Mouse (Mus musculus) liver, embryonic 12.5 days (tissue): ENCODE measurements around the gene Sp2. TPM values are rescaled to one million over a fixed set of nuclear protein-coding genes. Genes with fewer than 3 reads are reported as not detected.

Experiments
- ATAC-seq: fragments of 200-750 bp; cut with Nextera tagmentation; 2 replicates; pipeline ENCODE4 v1.8.0; 2017; ENCODE audit warnings: moderate number of reproducible peaks, mild to moderate bottlenecking, moderate library complexity
- H3K27ac ChIP-seq: fragments of 300-500 bp; sonication (generic); 2 replicates; pipeline ENCODE4 v1.5.1; 2016; ENCODE audit warnings: mild to moderate bottlenecking
- H3K27me3 ChIP-seq: fragments of 300-500 bp; sonication (generic); replicated peaks from 2 replicates; pipeline ENCODE4 v1.6.1; 2016; ENCODE audit warnings: mild to moderate bottlenecking, moderate library complexity
- H3K36me3 ChIP-seq: fragments of 300-500 bp; sonication (generic); 2 replicates; pipeline ENCODE4 v1.6.1; 2016; ENCODE audit warnings: mild to moderate bottlenecking, moderate library complexity
- H3K4me1 ChIP-seq: fragments of 300-500 bp; sonication (generic); 2 replicates; pipeline ENCODE4 v1.6.1; 2016
- H3K4me2 ChIP-seq: fragments of 300-500 bp; sonication (generic); 2 replicates; pipeline ENCODE4 v1.6.1; 2016; ENCODE audit warnings: mild to moderate bottlenecking, moderate library complexity
- H3K4me3 ChIP-seq: fragments of 300-500 bp; sonication (generic); 2 replicates; pipeline ENCODE4 v1.5.1; 2016; ENCODE audit warnings: mild to moderate bottlenecking, moderate library complexity
- H3K9ac ChIP-seq: fragments of 300-500 bp; sonication (generic); 2 replicates; pipeline ENCODE4 v1.6.1; 2016; ENCODE audit warnings: mild to moderate bottlenecking, moderate library complexity
- H3K9me3 ChIP-seq: fragments of 300-500 bp; sonication (generic); replicated peaks from 2 replicates; pipeline ENCODE4 v1.6.1; 2016; ENCODE audit warnings: mild to moderate bottlenecking, moderate library complexity
- WGBS: fragments of 180-500 bp; shearing (Covaris S2); methylation state at CpG from one replicate; pipeline ENCODE4 v1.1.7; 2016; ENCODE audit not compliant: insufficient replicate concordance; 5-methylcytosine and 5-hydroxymethylcytosine counted together
- polyA plus RNA-seq: library from polyadenylated mRNA; unstranded; fragments of >200 nt; fragmentation: Nextera tagmentation; extraction: Ambion mirVana; gene quantifications from 2 replicates; pipeline ENCODE4 v1.2.1, GENCODE M21; 2016

Gene Sp2
- polyA plus RNA-seq, 1 experiment from 2014 or later = 15.5 TPM

DNA sequence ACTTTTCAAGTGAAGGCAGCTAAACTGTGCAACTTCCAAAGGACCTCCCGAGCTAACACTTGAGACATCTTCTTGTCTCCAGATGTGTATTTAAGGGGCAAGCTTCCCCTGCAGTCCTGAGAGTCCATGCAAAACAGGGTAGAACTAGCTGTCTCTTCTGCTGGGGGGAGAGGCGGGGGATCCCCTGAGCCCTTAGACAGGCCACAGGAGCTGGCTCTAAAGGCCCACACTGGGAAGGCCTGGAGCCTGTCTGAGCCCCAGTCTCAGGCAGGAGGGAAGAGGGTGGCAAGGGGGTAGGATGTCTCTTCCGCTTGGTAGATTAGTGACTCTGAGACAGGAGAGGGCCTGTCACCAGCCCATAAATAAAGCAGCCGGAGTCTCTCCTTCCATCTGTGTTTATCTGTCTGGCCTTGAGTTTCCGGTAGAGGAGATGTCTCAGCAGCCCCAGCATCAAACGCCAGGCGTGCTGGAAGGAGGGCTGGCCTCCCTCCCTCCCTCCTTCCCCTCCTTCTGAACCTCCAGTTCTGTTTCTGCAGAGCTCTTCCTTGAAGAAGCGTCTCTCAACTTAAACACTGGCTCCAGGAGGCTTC, 10.1 kb upstream of the Sp2 start:
- H3K9ac ChIP-seq = no peak overlapping the region
- no peak overlapping the region for H3K4me2 ChIP-seq
- no peaks in the 10 kb centered on the region for H3K9me3 ChIP-seq
- H3K36me3 ChIP-seq = no peaks in the 10 kb centered on the region
- peak; percentile 30; the same call in 1 of the 2 replicates for ATAC-seq
- H3K27ac ChIP-seq = peak overlapping the region; percentile 74
- peaks cover 87% of the 10 kb centered on the region for H3K27me3 ChIP-seq
- H3K4me1 ChIP-seq = peaks cover 42% of the 10 kb centered on the region
- H3K4me3 ChIP-seq = no peak overlapping the region
- 11% methylated on average over 8 of the region's 8 CpGs for WGBS

DNA sequence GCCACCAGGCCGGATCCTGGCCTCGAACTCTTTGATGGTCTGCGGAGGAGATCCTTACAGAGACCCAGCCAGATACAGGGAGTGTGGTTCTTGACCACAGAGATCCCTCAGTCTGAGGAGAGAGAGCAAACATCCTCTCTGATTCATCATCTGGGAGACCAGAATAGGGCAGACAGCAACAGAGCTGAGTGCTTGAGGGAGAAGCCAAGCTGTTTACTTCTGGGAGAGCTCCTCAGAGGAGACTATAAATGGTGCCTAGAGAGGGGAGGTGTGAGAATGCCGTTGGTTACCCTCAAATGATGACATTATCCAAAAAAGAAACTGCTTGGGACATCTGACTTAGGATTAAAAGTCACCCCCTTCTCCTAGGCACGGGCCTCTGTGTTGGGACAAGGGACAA, 8.7 kb upstream of the Sp2 start:
- H3K9ac ChIP-seq = no peak overlapping the region
- no peak overlapping the region for H3K4me3 ChIP-seq
- H3K4me1 ChIP-seq = peaks cover 37% of the 10 kb centered on the region
- no peaks in the 10 kb centered on the region for H3K36me3 ChIP-seq
- WGBS = 44% methylated on average over 5 of the region's 5 CpGs
- H3K4me2 ChIP-seq = no peak overlapping the region
- H3K9me3 ChIP-seq = no peaks in the 10 kb centered on the region
- ATAC-seq = no peak
- peaks cover 87% of the 10 kb centered on the region for H3K27me3 ChIP-seq
- no peak overlapping the region for H3K27ac ChIP-seq

DNA sequence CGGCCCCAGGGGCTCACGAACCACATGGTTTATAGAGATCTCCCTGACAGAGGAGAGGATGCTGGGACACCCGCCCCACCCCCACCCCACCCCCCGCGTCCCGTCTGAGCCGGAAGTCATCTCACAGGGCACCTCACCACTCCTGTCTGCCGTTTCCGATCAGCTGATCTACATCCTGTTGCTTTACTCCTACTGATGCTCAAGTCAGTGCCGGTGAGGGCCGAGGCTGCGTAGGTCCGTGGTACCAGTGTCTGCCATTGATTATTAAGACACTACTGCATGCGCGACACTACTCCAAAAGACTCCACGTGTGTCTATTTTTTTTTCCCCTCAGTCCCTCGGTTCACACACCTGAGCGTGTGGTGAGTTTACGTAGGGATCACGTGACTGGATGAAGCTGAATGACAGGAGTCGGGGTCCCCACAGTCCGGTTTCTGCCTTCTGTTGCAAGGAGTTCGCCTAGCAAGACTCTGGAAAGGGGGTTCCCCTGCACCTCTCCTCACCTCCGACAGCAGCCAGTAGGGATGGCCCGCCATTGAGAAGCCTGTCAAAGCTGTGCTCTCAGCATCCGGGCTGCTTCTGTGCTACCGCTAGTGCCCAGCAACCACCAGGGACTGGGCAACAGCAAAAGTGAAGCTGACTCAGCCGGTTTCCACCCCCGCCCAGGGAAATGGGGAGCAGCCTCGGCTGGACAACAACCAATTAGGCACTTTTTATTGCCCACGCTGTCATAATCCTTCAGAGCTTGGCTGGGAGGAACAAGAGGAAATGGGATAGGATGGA, 5.3 kb upstream of the Sp2 start:
- no peaks in the 10 kb centered on the region for H3K36me3 ChIP-seq
- peak overlapping the region; percentile 36; the same call in 1 of the 2 replicates for H3K9ac ChIP-seq
- ATAC-seq = no peak
- H3K4me1 ChIP-seq = peaks cover 24% of the 10 kb centered on the region
- H3K27ac ChIP-seq = no peak overlapping the region
- peak overlapping the region; percentile 46 for H3K4me2 ChIP-seq
- H3K9me3 ChIP-seq = no peaks in the 10 kb centered on the region
- peaks cover 88% of the 10 kb centered on the region for H3K27me3 ChIP-seq
- WGBS = 7% methylated on average over 31 of the region's 31 CpGs
- 0 out of 2 replicates have a peak overlapping the region, but pooled peaks have one; percentile 10 for H3K4me3 ChIP-seq

DNA sequence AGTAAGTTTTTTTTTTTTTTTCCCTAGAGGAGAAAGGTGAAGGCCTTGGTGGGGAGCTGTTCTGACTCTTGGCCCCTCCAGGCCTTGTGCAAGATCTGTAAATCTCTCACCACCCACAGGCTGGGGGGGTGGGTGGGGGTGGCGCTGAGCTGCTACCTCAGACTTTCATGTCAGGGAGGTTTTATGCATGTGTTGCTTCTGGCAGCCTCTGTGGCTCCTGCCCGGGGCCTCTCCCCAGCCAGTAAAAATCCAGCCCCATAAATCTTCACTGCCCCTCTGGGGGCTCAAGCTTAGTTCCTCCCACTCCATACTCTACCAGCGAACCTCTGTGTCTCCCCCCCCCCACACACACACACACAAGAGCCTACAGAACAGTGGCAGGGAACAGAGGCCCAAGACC, 3.7 kb upstream of the Sp2 start:
- Histone ChIP-seq H3K27ac (no peak overlapping the region), H3K36me3 (no peaks in the 10 kb centered on the region), H3K4me2 (no peak overlapping the region), H3K27me3 (peaks cover 77% of the 10 kb centered on the region), H3K4me1 (peaks cover 23% of the 10 kb centered on the region), H3K9me3 (no peaks in the 10 kb centered on the region), H3K9ac (no peak overlapping the region), H3K4me3 (no peak overlapping the region)
- 42% methylated on average over 3 of the region's 3 CpGs for WGBS
- ATAC-seq = no peak

DNA sequence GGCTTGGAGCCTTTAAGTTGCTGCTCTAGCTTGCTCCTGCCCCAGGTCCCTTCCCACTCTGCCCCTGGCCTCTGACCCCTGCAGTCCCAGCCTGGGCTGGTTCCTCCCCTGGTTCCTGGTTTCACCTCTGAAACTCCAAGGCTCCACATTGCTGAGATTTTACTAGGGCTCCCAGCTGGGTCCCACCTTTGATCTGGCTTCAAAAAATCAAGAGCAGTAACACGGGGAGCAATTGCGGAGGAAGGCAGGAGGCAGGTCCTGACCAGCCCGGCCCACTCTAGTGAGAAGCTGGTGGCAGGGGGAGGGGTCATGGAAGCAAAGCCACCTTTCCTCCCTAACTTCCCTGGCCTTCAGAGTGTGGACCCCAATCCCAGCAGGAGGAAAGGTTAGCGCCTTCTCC, 2.1 kb upstream of the Sp2 start:
- no peak overlapping the region for H3K9ac ChIP-seq
- ATAC-seq = no peak
- H3K9me3 ChIP-seq = no peaks in the 10 kb centered on the region
- peaks cover 29% of the 10 kb centered on the region for H3K4me1 ChIP-seq
- H3K36me3 ChIP-seq = no peaks in the 10 kb centered on the region
- peaks cover 72% of the 10 kb centered on the region for H3K27me3 ChIP-seq
- WGBS = 35% methylated on average over 4 of the region's 4 CpGs
- H3K4me2 ChIP-seq = no peak overlapping the region
- no peak overlapping the region for H3K27ac ChIP-seq
- H3K4me3 ChIP-seq = no peak overlapping the region

DNA sequence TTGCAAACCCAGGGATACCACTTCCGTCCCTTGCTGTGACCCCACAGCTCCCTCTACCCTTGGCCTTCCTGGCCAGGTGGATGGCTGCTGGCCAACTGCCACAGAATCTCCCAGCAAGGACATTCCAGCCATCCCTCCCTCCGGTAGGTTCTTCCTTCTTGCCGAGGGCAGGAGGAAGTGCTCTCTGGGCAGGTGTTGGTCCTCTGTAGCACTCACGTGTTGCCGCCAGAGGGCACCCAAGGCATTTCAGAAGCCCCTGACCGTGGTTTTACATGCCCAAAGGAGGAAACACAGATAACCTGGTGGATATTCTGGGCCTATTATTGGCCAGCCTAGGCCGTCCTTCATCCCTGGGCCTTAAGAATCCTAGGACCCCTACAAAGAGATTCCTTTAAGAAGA, 404 bp downstream of the Sp2 start:
- 4% methylated on average over 7 of the region's 7 CpGs for whole genome bisulfite sequencing
- Histone ChIP-seq H3K9me3 (no peaks in the 10 kb centered on the region), H3K27ac (no peak overlapping the region), H3K36me3 (no peaks in the 10 kb centered on the region), H3K4me3 (no peak overlapping the region), H3K4me1 (peaks cover 35% of the 10 kb centered on the region), H3K27me3 (peaks cover 48% of the 10 kb centered on the region), H3K9ac (no peak overlapping the region), H3K4me2 (no peak overlapping the region)
- no peak for ATAC-seq

DNA sequence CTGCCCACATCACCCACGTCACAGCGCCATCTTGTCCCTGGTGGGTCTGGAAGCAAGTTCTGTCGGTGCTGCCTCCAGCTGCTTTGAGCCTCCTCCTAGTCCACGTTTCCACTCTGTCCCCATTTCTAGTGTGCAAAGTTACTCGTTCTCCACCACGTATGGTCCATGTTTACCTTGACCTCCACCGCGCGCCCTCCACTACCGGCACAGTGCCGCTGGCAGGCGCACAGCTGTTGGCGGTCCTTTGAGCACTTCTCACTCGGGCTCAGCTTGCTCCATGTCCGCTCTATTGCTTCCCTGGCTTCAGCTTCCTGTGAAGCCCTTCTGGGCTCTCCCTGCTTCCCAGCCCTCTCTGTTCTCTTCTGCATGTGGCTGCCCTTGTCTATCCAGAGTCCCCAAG, 1.3 kb downstream of the Sp2 start:
- no peak for ATAC-seq
- H3K9ac ChIP-seq = no peak overlapping the region
- H3K4me1 ChIP-seq = peaks cover 38% of the 10 kb centered on the region
- H3K27ac ChIP-seq = no peak overlapping the region
- H3K9me3 ChIP-seq = no peaks in the 10 kb centered on the region
- H3K4me2 ChIP-seq = no peak overlapping the region
- no peak overlapping the region for H3K4me3 ChIP-seq
- no peaks in the 10 kb centered on the region for H3K36me3 ChIP-seq
- H3K27me3 ChIP-seq = peaks cover 39% of the 10 kb centered on the region
- WGBS = 64% methylated on average over 15 of the region's 15 CpGs

DNA sequence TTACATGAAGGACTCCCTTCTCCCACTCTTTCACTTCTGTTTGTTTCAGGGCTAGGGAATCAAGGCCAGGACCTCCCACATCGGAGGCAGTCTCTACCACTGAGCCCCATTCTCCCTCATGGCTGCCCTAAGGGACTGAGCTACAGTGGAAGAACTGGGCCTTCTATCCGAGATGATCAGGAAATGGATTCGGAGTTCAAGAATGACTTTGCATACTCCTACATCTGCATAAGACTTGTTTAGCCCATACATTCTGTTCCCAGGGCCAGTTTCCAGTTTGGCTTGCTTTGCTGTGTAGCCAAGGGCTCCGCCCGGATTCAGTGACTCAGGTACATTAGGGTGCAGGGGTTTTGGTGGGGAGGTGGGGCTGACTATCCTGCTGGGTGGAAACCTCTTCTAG, 2.7 kb downstream of the Sp2 start:
- H3K9ac ChIP-seq = no peak overlapping the region
- WGBS = 69% methylated on average over 5 of the region's 5 CpGs
- no peak overlapping the region for H3K4me2 ChIP-seq
- peaks cover 8% of the 10 kb centered on the region; the same call in 1 of the 2 replicates for H3K36me3 ChIP-seq
- H3K9me3 ChIP-seq = no peaks in the 10 kb centered on the region
- ATAC-seq = no peak
- no peak overlapping the region for H3K27ac ChIP-seq
- H3K27me3 ChIP-seq = peaks cover 24% of the 10 kb centered on the region
- H3K4me3 ChIP-seq = no peak overlapping the region
- peaks cover 52% of the 10 kb centered on the region for H3K4me1 ChIP-seq

DNA sequence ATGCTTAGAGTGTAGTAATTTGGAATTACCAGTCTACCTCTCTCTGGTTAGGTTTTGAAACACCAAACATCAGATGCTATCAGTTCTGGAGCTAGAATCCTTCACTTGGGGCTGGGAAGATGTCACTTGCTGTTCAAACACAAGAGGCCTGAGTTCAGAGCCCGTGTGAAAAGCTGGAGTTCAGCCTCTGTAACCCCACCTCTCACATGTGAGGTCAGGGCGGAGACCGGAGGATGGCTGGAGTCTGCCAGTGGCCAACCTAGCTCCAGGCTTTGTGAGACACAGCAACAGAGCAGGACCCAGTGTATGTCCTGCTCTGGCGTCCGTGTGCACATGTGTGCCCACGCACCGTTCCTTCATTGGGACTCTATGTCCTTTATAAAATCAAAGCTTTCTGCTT, 3.4 kb downstream of the Sp2 start:
- 72% methylated on average over 7 of the region's 7 CpGs for WGBS
- H3K4me1 ChIP-seq = peaks cover 59% of the 10 kb centered on the region
- peaks cover 8% of the 10 kb centered on the region; the same call in 1 of the 2 replicates for H3K36me3 ChIP-seq
- no peak overlapping the region for H3K9ac ChIP-seq
- no peaks in the 10 kb centered on the region for H3K9me3 ChIP-seq
- H3K4me2 ChIP-seq = peak overlapping the region; percentile 85; the same call in 1 of the 2 replicates
- ATAC-seq = no peak
- H3K27ac ChIP-seq = peak overlapping the region; percentile 12; the same call in 1 of the 2 replicates
- peaks cover 17% of the 10 kb centered on the region for H3K27me3 ChIP-seq
- no peak overlapping the region; the same call in 1 of the 2 replicates for H3K4me3 ChIP-seq

DNA sequence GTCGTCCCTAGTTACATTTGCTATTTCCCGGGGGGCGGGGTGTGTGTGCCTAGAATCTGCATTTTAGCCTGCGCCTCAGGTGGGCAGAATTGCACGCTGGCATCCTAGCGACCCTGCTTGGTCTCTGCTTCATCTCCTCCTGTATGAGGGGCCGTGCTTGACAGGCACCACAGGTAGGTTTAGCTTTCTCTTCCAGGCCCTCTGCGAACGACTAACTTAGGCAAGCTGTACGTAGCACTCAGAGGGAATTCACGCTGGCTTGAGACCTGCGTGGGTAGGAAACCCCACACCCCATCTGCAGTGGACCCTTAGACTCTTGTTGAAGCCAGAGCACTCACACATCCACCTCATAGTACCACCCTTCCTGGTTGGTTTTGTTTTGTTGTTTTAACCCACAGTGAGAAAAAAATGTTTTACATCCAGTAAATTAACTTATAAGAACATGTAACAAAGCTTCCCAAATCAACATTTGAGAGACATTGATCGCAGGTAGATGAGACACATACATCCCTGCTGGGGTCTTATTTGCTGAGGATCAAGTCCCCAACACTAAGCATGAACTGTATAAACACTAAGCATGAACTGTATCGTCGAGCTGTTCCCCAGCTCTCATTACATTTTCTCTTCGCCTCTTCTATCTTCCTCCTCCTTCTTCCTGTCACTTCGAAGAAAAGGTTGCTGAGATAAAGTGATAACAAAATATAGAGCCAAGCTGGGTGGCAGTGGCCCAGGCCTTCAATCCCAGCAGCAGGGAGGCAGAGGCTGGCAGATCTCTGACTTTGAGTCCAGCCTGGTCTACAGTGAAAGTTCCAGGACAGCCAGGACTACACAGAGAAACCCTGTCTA, 4.1 kb downstream of the Sp2 start:
- no peaks in the 10 kb centered on the region for H3K9me3 ChIP-seq
- peaks cover 15% of the 10 kb centered on the region; the same call in 1 of the 2 replicates for H3K36me3 ChIP-seq
- peak overlapping the region; percentile 85 for H3K4me2 ChIP-seq
- WGBS = 21% methylated on average over 17 of the region's 17 CpGs
- peaks cover 10% of the 10 kb centered on the region for H3K27me3 ChIP-seq
- H3K9ac ChIP-seq = peak overlapping the region; percentile 79
- ATAC-seq = no peak
- H3K4me3 ChIP-seq = peak overlapping the region; percentile 62
- H3K4me1 ChIP-seq = peaks cover 66% of the 10 kb centered on the region
- H3K27ac ChIP-seq = peak overlapping the region; percentile 94

DNA sequence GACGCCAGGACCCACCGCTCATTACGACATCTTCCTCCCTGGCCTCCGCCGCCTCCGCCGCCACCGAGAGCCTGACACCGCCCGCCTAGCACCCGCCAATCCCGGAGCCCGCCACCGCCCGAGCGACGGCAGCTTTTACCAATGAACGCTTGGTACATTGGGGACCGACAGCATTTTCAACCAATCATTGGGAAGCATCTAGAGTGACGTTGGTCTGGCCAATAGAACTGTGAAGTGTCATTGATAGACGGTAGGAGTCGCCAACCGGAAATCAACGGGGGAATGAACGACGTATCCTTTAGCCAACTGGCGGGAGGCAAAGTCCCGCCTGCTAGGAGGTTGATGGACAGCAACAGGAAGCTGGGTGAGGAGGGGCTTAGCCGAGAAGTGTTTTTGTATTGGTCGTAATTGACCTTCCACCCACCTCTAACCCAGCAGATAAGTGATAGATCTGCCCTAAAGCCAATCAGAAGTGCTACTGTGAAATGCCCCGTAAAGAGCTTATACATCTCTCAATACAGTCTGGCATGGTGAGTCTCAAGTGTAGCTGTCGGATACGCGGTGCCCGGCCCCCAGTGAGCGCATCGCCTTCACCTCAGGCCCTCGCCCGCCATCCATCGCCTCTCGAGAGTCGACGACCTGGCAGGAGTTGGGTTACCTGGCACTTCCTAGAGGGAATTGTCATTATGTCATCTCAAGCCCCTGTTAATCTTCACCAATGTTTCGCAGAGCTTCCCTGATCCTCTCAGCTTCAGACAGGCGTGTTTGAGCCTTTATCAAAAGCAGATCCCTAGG, 5.0 kb downstream of the Sp2 start:
- peak; percentile 93 for ATAC-seq
- peak overlapping the region; percentile 88 for H3K4me2 ChIP-seq
- 2% methylated on average over 45 of the region's 45 CpGs for WGBS

More for the DNA sequence above, 5.0 kb downstream of the Sp2 start:
- Histone ChIP-seq H3K36me3 (peaks cover 20% of the 10 kb centered on the region; the same call in 1 of the 2 replicates), H3K9ac (peak overlapping the region; percentile 97), H3K27me3 (peaks cover 2% of the 10 kb centered on the region; the same call in 1 of the 2 replicates), H3K4me1 (peaks cover 74% of the 10 kb centered on the region), H3K9me3 (no peaks in the 10 kb centered on the region), H3K27ac (peak overlapping the region; percentile 95), H3K4me3 (peak overlapping the region; percentile 94)
